Mouse (Mus musculus) testis, postnatal 10 days (tissue): ENCODE results near the gene Sox30.
A peak's percentile ranks its signal among the peaks of the same experiment; 100 is the strongest.
"Not testable (repeated sequence)": the region's sequence is repeated elsewhere in the genome, so short reads cannot be mapped to it uniquely, and the experiment has no call there.

Experiments used
- DNase-seq: peaks from one replicate; pipeline ENCODE4 v3.0.0; 2021; ENCODE audit warnings: low spot score

The Sox30 gene

GRCm38 (mm10) chr11:46020246-46020645, 40.1 kb downstream of the Sox30 start:
- DNase-seq = no peak

- peak; percentile 21 for DNase-seq
These were observed 41.7 kb downstream of the Sox30 start for GRCm38 (mm10) chr11:46021850-46022249.

- DNase-seq = peak; percentile 14
These were observed 42.9 kb downstream of the Sox30 start for GRCm38 (mm10) chr11:46022983-46023382.

- DNase-seq = peak; percentile 50
These were observed 45.9 kb downstream of the Sox30 start for GRCm38 (mm10) chr11:46025962-46026392.

GRCm38 (mm10) chr11:46027952-46028814, 48.1 kb downstream of the Sox30 start:
- peak; percentile 22 for DNase-seq

DNA sequence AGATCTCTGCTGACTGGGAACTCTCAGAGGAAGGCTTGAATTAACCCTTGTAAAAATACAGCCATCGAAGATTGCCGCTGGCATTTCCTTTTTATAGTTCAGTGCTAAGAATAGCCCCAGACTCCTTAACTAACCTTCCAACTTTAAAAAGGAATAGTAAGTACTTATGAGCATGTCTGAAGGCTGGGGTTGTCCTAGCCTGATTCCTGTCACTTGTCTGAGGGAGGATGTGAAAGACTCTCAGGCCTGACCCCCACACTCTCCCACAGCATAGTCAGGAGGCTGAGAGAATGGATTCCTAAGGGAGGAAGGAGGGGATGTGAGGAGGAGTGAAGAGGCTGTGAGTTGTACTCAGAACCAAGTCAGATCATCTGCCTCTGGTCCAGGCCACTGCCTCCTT, 49.4 kb downstream of the Sox30 start:
- DNase-seq = peak; percentile 25

DNA sequence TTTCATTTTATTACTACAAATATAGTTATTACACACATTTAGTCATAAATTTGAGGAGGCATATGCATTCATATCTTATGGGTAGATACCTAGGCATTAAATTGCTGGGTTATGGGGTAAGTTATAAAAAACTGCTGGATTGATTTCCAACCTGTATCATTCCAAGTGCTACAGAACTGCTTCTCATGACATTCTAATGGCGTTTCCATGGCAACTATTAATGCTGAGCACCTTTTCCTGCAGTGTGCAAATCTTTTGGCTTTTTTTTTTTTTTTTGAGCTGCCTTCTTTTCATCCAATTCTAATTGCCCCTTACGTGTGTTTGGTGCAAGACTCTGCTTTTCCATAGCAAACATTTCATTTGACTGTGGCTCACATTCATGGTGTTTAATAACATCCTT, 49.9 kb downstream of the Sox30 start:
- no peak for DNase-seq

GRCm38 (mm10) chr11:46031470-46031869, 51.4 kb downstream of the Sox30 start:
- peak; percentile 15 for DNase-seq

GRCm38 (mm10) chr11:46032956-46033355, 52.8 kb downstream of the Sox30 start:
- DNase-seq = peak; percentile 25

- DNase-seq = no peak
These were observed 56.3 kb downstream of the Sox30 start for GRCm38 (mm10) chr11:46036374-46036773.

DNA sequence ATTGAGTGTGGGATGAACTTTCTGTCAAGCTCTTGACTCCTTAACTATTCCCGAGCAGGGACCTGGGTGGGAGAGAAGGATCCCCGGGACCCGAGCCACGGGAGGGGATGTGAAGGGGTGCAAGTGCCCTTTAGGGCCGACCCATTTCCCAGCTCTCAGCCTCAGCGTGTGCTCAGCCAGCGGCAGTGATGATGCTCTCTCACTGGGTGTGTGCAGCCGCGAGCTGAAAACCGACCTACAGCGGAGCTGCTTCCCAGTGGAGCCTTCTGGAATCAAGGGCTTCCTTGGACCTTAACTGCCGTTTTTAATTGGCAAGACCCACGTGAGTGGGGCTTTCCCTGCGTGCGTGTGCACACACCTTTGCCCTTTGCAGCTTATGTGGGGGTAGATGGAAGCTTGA, 58.8 kb downstream of the Sox30 start:
- no peak for DNase-seq

DNA sequence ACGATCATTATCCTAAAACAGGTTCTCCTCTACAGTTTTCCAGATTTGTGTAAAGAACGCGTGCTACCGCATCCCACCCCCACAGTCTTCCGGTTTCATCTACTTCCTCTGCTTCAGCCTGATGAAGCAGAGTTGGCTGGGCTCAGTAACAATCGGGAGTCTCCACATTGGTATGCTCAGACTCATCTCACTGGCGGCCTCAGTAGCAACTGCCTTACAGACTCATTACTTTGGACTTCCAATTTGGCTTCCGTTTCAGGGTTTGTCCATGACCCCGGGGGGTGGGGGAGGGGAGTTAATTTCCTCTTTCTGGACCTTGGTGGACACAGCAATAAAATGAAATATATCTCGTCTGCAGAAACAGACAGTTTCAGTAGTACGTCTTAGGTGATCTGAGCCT, 59.2 kb downstream of the Sox30 start:
- peak; percentile 60 for DNase-seq

DNA sequence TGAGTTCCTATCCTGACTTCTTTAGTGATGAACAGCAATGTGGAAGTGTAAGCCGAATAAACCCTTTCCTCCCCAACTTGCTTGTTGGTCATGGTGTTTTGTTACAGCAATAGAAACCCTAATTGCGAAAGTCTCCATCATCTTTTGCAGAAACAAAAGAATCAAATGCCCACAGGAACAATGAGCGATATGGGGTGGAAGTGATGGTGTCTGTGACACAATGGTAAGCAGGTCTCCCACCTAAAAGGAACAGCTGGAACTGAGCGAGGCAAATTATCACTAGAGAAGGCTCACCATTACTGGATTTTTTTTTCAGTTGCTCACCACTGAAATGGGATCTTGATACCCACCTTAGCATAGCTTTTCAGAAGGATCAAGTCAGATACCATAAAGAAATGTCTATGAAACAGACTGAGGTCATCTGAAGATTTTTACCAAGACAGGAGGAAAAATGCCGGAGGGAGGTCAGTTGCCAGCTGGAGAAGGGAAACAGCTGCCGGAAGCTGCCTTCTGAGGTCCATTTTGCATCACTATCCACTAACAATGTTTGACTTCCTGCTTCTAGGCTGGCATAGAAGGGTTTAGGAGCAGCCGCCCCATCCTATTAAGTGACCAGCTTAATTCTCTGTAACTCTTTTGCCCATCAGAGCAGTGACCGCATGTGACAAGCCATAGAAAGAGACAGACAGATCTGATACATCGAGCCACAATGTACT, 60.9 kb downstream of the Sox30 start:
- no peak for DNase-seq

GRCm38 (mm10) chr11:46041607-46042267, 61.6 kb downstream of the Sox30 start:
- no peak for DNase-seq

- no peak for DNase-seq
These were observed 64.7 kb downstream of the Sox30 start for GRCm38 (mm10) chr11:46044781-46045180.

DNA sequence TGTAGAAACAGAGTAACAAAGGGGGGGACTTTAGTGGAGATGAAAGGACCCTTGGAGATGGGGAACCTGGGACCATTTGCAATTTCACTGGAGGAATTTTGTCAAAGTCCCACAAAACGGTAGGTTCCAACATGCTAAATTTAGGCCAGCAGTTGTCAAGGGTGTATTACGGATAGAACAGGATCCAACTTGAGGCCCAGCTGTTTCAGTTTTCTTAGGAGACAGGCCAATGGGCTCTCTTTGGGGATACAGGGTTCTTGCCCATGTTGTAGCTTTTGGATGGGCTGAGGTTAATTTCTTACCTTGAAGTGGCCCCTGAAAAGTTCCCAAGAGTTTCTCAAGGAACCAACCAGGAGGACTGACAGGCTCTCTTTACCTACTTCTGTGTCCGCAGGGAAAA, 67.2 kb downstream of the Sox30 start:
- no peak for DNase-seq

DNA sequence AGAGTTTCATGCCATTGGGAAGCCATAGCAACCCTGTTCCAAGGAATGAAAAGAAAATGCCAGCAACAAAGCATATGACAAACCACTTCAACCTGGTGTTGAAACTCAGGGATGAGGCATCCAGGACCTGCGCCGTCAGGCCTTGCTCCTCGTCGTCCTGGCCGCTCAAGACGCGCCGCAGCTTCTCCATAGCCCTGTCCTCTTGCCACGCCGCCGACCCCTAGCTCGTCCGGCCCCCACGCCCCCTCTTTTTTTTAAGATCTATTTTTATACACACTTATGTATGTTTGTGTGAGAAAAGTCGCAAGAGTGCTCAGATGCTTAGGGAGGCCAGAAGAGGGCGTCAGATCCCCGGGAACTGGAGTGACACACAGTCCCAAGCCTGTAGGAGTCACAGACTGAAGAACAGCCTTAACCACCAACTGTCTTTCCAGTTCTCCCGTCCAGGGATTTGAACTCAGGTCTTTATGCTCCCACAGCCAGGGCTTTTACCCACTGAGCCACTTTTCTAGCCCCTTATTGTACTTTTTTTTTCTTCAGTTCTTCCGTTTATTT, 72.1 kb downstream of the Sox30 start, which contains the start of gene Gm12166:
TSS of gene Gm12166 (minus strand) at position 217 of the 555 bp plus-strand sequence.
- DNase-seq = peak; percentile 72

DNA sequence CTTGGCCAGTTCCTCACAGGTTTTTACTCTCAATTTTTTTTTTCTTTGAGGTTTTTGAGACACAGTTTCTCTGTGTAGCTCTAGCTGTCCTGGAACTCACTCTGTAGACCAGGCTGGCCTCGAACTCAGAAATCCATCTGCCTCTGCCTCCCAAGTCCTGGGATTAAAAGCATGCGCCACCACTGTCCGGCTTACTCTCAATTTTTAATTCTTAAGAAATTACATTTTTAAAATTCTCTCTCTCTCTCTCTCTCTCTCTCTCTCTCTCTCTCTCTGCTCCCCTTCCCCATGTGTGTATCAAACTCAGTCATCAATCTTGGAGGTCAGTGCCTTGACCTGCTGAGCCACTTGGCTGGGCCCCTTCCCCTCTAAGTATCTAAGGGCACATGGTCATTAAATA, 73.3 kb downstream of the Sox30 start:
- not testable (repeated sequence) for DNase-seq

- no peak for DNase-seq
These were observed 74.2 kb downstream of the Sox30 start for GRCm38 (mm10) chr11:46054311-46054710.

DNA sequence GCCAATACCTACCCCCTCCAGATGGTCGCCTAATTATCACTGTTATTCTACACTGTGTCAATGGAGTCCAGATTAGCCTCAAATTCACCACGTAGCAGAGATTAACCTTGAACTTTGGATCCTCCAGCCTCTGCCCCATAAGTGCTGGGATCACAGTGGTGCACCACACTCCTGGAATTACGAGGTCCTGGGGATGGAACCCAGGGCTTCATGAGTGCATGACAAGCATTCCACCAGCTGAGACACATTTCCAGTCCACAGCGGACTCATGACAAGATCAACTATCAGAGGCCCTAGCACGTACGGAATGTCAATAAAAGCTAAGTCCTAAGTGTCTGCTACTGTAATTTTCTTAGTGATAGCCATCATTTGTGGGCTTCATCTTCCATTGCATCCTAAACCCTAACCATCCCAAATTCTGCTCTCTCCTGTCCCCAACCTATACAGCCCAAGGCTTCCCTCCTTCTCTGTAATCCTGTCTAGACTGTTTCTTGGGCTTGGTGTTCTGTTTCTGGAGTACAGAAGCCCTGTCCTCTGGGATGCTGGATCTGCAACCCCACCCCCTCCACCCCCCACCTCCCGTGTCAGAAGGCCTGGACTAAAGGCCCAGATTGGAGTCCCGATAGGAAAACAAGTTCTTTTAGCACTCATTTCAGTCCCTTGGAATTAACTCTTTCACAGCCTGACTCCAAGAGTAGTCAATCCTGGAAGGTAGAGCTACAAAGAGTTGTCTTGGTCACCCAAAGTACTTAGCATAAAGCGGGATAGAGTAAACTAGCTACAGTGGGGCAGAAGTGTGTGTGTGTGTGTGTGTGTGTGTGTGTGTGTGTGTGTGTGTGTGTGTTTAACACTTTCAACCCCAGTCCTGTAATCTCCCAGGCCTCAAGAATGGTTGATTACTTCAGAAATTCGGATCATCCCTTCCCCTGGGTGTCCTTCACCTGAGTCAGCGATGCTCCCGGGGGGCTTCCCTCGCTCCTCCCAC, 75.1 kb downstream of the Sox30 start:
- no peak for DNase-seq
